Mouse (Mus musculus): ENCODE results near the gene Ttyh1.

Gene Ttyh1

GRCm38 (mm10) chr7:4119344-4119902 lies at the start of gene Ttyh1:
Gene Ttyh1, plus strand, starts transcription at chr7:4119408.
- no peak for DNase-seq (ENCODE audit: low read depth, low spot score)

GRCm38 (mm10) chr7:4071066-4071465 lies 48.1 kb upstream of the Ttyh1 start:
- no peak for DNase-seq (ENCODE audit: low read depth, low spot score)

GRCm38 (mm10) chr7:4073144-4073543 lies 46.1 kb upstream of the Ttyh1 start:
- no peak for DNase-seq (ENCODE audit: low read depth, low spot score)

- DNase-seq (ENCODE audit: low read depth, low spot score) = no peak
Observed at GRCm38 (mm10) chr7:4079511-4079910, 39.7 kb upstream of the Ttyh1 start.

- no peak for DNase-seq (ENCODE audit: low read depth, low spot score)
Observed at GRCm38 (mm10) chr7:4080552-4080951, 38.7 kb upstream of the Ttyh1 start.

GRCm38 (mm10) chr7:4081706-4082105 lies 37.5 kb upstream of the Ttyh1 start:
- DNase-seq (ENCODE audit: low read depth, low spot score) = no peak

GRCm38 (mm10) chr7:4082804-4083203 lies 36.4 kb upstream of the Ttyh1 start:
- no peak for DNase-seq (ENCODE audit: low read depth, low spot score)

- no peak for DNase-seq (ENCODE audit: low read depth, low spot score)
Observed at GRCm38 (mm10) chr7:4084161-4084560, 35.0 kb upstream of the Ttyh1 start.

- no peak for DNase-seq (ENCODE audit: low read depth, low spot score)
Observed at GRCm38 (mm10) chr7:4085562-4085961, 33.6 kb upstream of the Ttyh1 start.

GRCm38 (mm10) chr7:4087238-4087895 lies 31.8 kb upstream of the Ttyh1 start:
- DNase-seq (ENCODE audit: low read depth, low spot score) = no peak

- DNase-seq (ENCODE audit: low read depth, low spot score) = no peak
Observed at GRCm38 (mm10) chr7:4087896-4088480, 31.2 kb upstream of the Ttyh1 start.

- no peak for DNase-seq (ENCODE audit: low read depth, low spot score)
Observed at GRCm38 (mm10) chr7:4088679-4089078, 30.5 kb upstream of the Ttyh1 start.

GRCm38 (mm10) chr7:4091170-4091569 lies 28.0 kb upstream of the Ttyh1 start:
- DNase-seq (ENCODE audit: low read depth, low spot score) = no peak

GRCm38 (mm10) chr7:4098301-4098700 lies 20.9 kb upstream of the Ttyh1 start:
- no peak for DNase-seq (ENCODE audit: low read depth, low spot score)

GRCm38 (mm10) chr7:4098832-4099231 lies 20.4 kb upstream of the Ttyh1 start:
- no peak for DNase-seq (ENCODE audit: low read depth, low spot score)

GRCm38 (mm10) chr7:4101144-4101543 lies 18.1 kb upstream of the Ttyh1 start:
- no peak for DNase-seq (ENCODE audit: low read depth, low spot score)

- DNase-seq (ENCODE audit: low read depth, low spot score) = no peak
Observed at GRCm38 (mm10) chr7:4103411-4103810, 15.8 kb upstream of the Ttyh1 start.

GRCm38 (mm10) chr7:4111766-4112165 lies 7.4 kb upstream of the Ttyh1 start:
- DNase-seq (ENCODE audit: low read depth, low spot score) = no peak

- no peak for DNase-seq (ENCODE audit: low read depth, low spot score)
Observed at GRCm38 (mm10) chr7:4117050-4117814, 2.0 kb upstream of the Ttyh1 start.

GRCm38 (mm10) chr7:4119976-4120921 lies 1.0 kb downstream of the Ttyh1 start:
- DNase-seq (ENCODE audit: low read depth, low spot score) = no peak

- DNase-seq (ENCODE audit: low read depth, low spot score) = no peak
Observed at GRCm38 (mm10) chr7:4122076-4122768, 3.0 kb downstream of the Ttyh1 start.

All from retina, adult 2 months (tissue).